Comparison of ENCODE assay signal across 26 mouse cellular contexts in the genomic region with DNA sequence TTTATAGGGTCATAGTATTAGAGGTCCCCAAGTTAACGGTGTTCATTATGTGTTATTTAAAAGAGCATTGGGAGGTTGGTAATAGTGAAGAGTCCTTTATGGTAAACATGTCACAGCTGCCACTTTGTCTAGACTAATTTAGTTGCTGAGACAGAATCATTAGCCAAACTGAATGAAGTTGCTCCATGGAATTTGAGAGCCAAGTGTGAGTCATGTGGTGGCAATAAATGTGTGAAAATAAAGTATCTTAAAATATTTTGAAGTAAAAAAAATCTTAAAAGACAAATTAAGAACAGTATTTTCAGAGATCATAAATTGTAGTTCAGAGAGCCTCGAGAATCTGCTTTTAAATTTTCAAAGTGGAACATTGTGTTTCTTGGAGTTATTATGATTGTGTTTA. TPM values are rescaled to one million over a fixed set of nuclear protein-coding genes. Genes with fewer than 3 reads are reported as not detected.
DNase-seq lines count a peak whose midpoint lies in the region; ATAC-seq and TF ChIP-seq lines count a peak whose summit lies in the region.
"Had no signal": no experiment of that assay in that cellular context is flagged by ENCODE, and none has a peak within 500 bp of the region (broad histone marks: within the 10 kb centered on the region; RNA-seq: fewer than 3 reads in every experiment).

No protein-coding gene starts in this region.

- no peak overlapping the region for H3K9ac ChIP-seq in forebrain, embryonic 14.5 days (ENCODE audit: low read length)
- no peak overlapping the region for H3K9ac ChIP-seq in forebrain, embryonic 15.5 days (replicated peaks)
- no peak overlapping the region for H3K9ac ChIP-seq in kidney, embryonic 14.5 days (ENCODE audit: low read depth, low read length)
- no peak overlapping the region for H3K9ac ChIP-seq in midbrain, embryonic 12.5 days (replicated peaks)
- no peak overlapping the region for H3K9ac ChIP-seq in midbrain, embryonic 13.5 days (replicated peaks)
- H3K9ac ChIP-seq: forebrain, embryonic 13.5 days; heart, embryonic 13.5 days; intestine, embryonic 15.5 days; liver, embryonic 12.5 days; liver, postnatal 0 days had no signal

- peak; percentile 76 for DNase-seq in forebrain, embryonic 14.5 days (ENCODE audit: low spot score)
- DNase-seq in kidney, postnatal 36 days: no peak
- peak; percentile 83 for DNase-seq in brain, embryonic 14.5 days (ENCODE audit: low read depth)
- no peak for DNase-seq in frontal cortex, postnatal 14 days (ENCODE audit: low spot score in 2 of 2)
- DNase-seq: adrenal gland, postnatal 14 days; cerebellum, adult 11-12 months; cerebellum, adult 9-11 months; gastrocnemius, postnatal 10 days; heart, postnatal 10 days; kidney, adult 2 months; kidney, postnatal 14 days; liver, postnatal 0 days; lung, postnatal 36 days; right cerebral cortex, postnatal 4 days; thymus, adult 2 months; thymus, postnatal 36 days had no signal

- no peak for TF ChIP-seq CTCF in brain, embryonic 14.5 days (IDR thresholded peaks at IDR 0.05; ENCODE audit: borderline replicate concordance, extremely low read depth, insufficient read depth, insufficient read length)

- H3K4me3 ChIP-seq in forebrain, embryonic 14.5 days (ENCODE audit: low read depth, low read length): no peak overlapping the region
- no peak overlapping the region for H3K4me3 ChIP-seq in forebrain, embryonic 15.5 days
- peak overlapping the region; percentile 9; the same call in 1 of the 2 replicates for H3K4me3 ChIP-seq in kidney, embryonic 14.5 days (ENCODE audit: low read length)
- H3K4me3 ChIP-seq in midbrain, embryonic 12.5 days: no peak overlapping the region
- no peak overlapping the region for H3K4me3 ChIP-seq in midbrain, embryonic 13.5 days (replicated peaks)
- H3K4me3 ChIP-seq: erythroblast, embryonic 14.5 days; forebrain, embryonic 13.5 days; heart, embryonic 13.5 days; intestine, embryonic 15.5 days; left cerebral cortex, adult 2 months; liver, embryonic 12.5 days had no signal

- peaks cover 4% of the 10 kb centered on the region; the same call in 1 of the 2 replicates for H3K27me3 ChIP-seq in forebrain, embryonic 14.5 days (replicated peaks; ENCODE audit: control insufficient read depth, insufficient read depth, low read length)
- H3K27me3 ChIP-seq in forebrain, embryonic 15.5 days: 0 out of 2 replicates have a peak, but pooled peaks cover 2% of the 10 kb centered on the region
- H3K27me3 ChIP-seq in kidney, embryonic 14.5 days (ENCODE audit: control insufficient read depth, insufficient read depth, low read length): 0 out of 2 replicates have a peak, but pooled peaks cover 9% of the 10 kb centered on the region
- H3K27me3 ChIP-seq in midbrain, embryonic 12.5 days: peaks cover 10% of the 10 kb centered on the region
- peaks cover 13% of the 10 kb centered on the region for H3K27me3 ChIP-seq in midbrain, embryonic 13.5 days
- H3K27me3 ChIP-seq: forebrain, embryonic 13.5 days had no signal

- 42% methylated on average over 2 of the region's 2 CpGs for WGBS in forebrain, embryonic 14.5 days
- 39% methylated on average over 2 of the region's 2 CpGs for WGBS in forebrain, embryonic 15.5 days
- WGBS in kidney, embryonic 14.5 days: 38% methylated on average over 2 of the region's 2 CpGs
- 52% methylated on average over 2 of the region's 2 CpGs for WGBS in midbrain, embryonic 12.5 days
- WGBS in midbrain, embryonic 13.5 days: 52% methylated on average over 2 of the region's 2 CpGs

- no peak overlapping the region for H3K4me2 ChIP-seq in forebrain, embryonic 14.5 days (ENCODE audit: low read length)
- no peak overlapping the region for H3K4me2 ChIP-seq in forebrain, embryonic 15.5 days (replicated peaks)
- no peak overlapping the region; the same call in 1 of the 2 replicates for H3K4me2 ChIP-seq in kidney, embryonic 14.5 days (replicated peaks; ENCODE audit: low read depth, low read length)
- peak overlapping the region; percentile 21; the same call in 1 of the 2 replicates for H3K4me2 ChIP-seq in midbrain, embryonic 12.5 days (replicated peaks)
- no peak overlapping the region for H3K4me2 ChIP-seq in midbrain, embryonic 13.5 days (replicated peaks)
- H3K4me2 ChIP-seq: heart, embryonic 13.5 days; intestine, embryonic 15.5 days; liver, embryonic 12.5 days had no signal

- no peak overlapping the region for H3K27ac ChIP-seq in forebrain, embryonic 14.5 days (ENCODE audit: low read depth, low read length)
- H3K27ac ChIP-seq in forebrain, embryonic 15.5 days (replicated peaks): no peak overlapping the region
- H3K27ac ChIP-seq in kidney, embryonic 14.5 days (ENCODE audit: low read depth, low read length): no peak overlapping the region
- H3K27ac ChIP-seq in midbrain, embryonic 12.5 days (replicated peaks): no peak overlapping the region
- H3K27ac ChIP-seq in midbrain, embryonic 13.5 days: no peak overlapping the region
- H3K27ac ChIP-seq: forebrain, embryonic 13.5 days; heart, embryonic 13.5 days; intestine, embryonic 15.5 days; left cerebral cortex, adult 2 months; liver, embryonic 12.5 days had no signal

- no peaks in the 10 kb centered on the region for H3K9me3 ChIP-seq in forebrain, embryonic 14.5 days (replicated peaks; ENCODE audit: control insufficient read depth, low read length)
- no peaks in the 10 kb centered on the region for H3K9me3 ChIP-seq in forebrain, embryonic 15.5 days
- H3K9me3 ChIP-seq in kidney, embryonic 14.5 days (ENCODE audit: control insufficient read depth, low read length): no peaks in the 10 kb centered on the region
- no peaks in the 10 kb centered on the region for H3K9me3 ChIP-seq in midbrain, embryonic 12.5 days
- H3K9me3 ChIP-seq in midbrain, embryonic 13.5 days: no peaks in the 10 kb centered on the region
- H3K9me3 ChIP-seq: forebrain, embryonic 13.5 days; heart, embryonic 13.5 days; intestine, embryonic 15.5 days; liver, embryonic 12.5 days had no signal

- peaks cover 3% of the 10 kb centered on the region; the same call in 1 of the 2 replicates for H3K36me3 ChIP-seq in forebrain, embryonic 14.5 days (ENCODE audit: control insufficient read depth, insufficient read depth, low read length)
- no peaks in the 10 kb centered on the region for H3K36me3 ChIP-seq in forebrain, embryonic 15.5 days
- peaks cover 8% of the 10 kb centered on the region; the same call in 1 of the 2 replicates for H3K36me3 ChIP-seq in kidney, embryonic 14.5 days (ENCODE audit: control insufficient read depth, insufficient read depth, low read length)
- H3K36me3 ChIP-seq in midbrain, embryonic 12.5 days: peaks cover 15% of the 10 kb centered on the region
- H3K36me3 ChIP-seq in midbrain, embryonic 13.5 days: 0 out of 2 replicates have a peak, but pooled peaks cover 3% of the 10 kb centered on the region
- H3K36me3 ChIP-seq: intestine, embryonic 15.5 days; liver, embryonic 12.5 days had no signal

- peaks cover 10% of the 10 kb centered on the region for H3K4me1 ChIP-seq in forebrain, embryonic 14.5 days (ENCODE audit: control insufficient read depth, insufficient read depth, low read length)
- peaks cover 39% of the 10 kb centered on the region for H3K4me1 ChIP-seq in forebrain, embryonic 15.5 days
- H3K4me1 ChIP-seq in kidney, embryonic 14.5 days (ENCODE audit: control insufficient read depth, insufficient read depth, low read length): peaks cover 6% of the 10 kb centered on the region; the same call in 1 of the 2 replicates
- H3K4me1 ChIP-seq in midbrain, embryonic 12.5 days: peaks cover 13% of the 10 kb centered on the region
- peaks cover 22% of the 10 kb centered on the region for H3K4me1 ChIP-seq in midbrain, embryonic 13.5 days (replicated peaks)

- TF ChIP-seq POLR2A in brain, embryonic 14.5 days (IDR thresholded peaks at IDR 0.05; ENCODE audit: borderline replicate concordance, extremely low read depth, insufficient read depth, insufficient read length, poor library complexity, severe bottlenecking): no peak

- no peak for ATAC-seq in forebrain, embryonic 14.5 days
- no peak for ATAC-seq in forebrain, embryonic 15.5 days (replicated peaks)
- ATAC-seq in kidney, embryonic 14.5 days (ENCODE audit: low FRiP score, low TSS enrichment): no peak
- no peak for ATAC-seq in midbrain, embryonic 12.5 days (ENCODE audit: low FRiP score, low read depth)
- ATAC-seq in midbrain, embryonic 13.5 days: no peak
- ATAC-seq: forebrain, embryonic 13.5 days; intestine, embryonic 15.5 days; liver, embryonic 12.5 days; liver, postnatal 0 days had no signal

RNA-seq across cellular contexts. Expression of a gene that starts 4.0 kb away (rescaled TPM):
- polyA plus RNA-seq in forebrain, embryonic 14.5 days (2014; fragmentation: Nextera tagmentation; extraction: Ambion mirVana): 14.5 and 15.5 TPM in 2 replicates
- polyA plus RNA-seq in forebrain, embryonic 15.5 days (2015; fragmentation: Nextera tagmentation; extraction: Ambion mirVana): 11.7 and 12.0 TPM in 2 replicates
- polyA plus RNA-seq in kidney, embryonic 14.5 days (2014; fragmentation: Nextera tagmentation; extraction: Ambion mirVana): 39.8 and 44.3 TPM in 2 replicates
- 39.6 and 54.0 TPM in 2 replicates for polyA plus RNA-seq in midbrain, embryonic 12.5 days (2016; fragmentation: Nextera tagmentation; extraction: Ambion mirVana)
- 15.4 and 25.4 TPM in 2 replicates for polyA plus RNA-seq in midbrain, embryonic 13.5 days (2015; fragmentation: Nextera tagmentation; extraction: Ambion mirVana)
- polyA plus RNA-seq in brain, embryonic 14.5 days (2012; rRNA removed): 16.9 and 25.0 TPM in 2 replicates
- polyA plus RNA-seq: erythroblast, embryonic 14.5 days had no signal

Comparison
In these comparisons a context has a peak if more than half of its experiments do, and no peak if none do; other contexts are left out.
1. DNase-seq: peak in forebrain, embryonic 14.5 days (single experiment) and brain, embryonic 14.5 days (single experiment); none in kidney, postnatal 36 days (0 of 2) and frontal cortex, postnatal 14 days (0 of 2).